Mouse (Mus musculus): Measurements from ENCODE around the gene D430041D05Rik.

D430041D05Rik gene

DNA sequence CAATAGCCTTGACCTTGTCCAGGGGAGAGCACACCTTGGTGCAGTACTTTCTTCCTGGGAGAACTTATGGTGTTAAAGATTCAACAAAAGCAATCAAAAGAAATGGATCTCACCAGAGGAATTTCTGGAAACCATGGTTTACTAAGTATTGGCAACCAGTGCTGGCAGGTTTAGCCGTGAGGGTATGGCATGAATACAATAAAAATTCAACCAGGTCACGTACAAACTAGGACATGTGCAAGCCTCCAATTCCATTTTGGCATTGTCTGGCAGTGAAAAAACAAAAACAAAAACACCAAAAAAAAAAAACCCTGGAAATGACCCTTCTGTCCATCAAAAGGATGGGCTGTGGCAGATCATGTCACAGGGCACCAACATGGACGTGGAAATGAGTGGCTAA, 256.9 kb downstream of the D430041D05Rik start:
- no peak for DNase-seq (ENCODE audit: low spot score in 2 of 2)

DNA sequence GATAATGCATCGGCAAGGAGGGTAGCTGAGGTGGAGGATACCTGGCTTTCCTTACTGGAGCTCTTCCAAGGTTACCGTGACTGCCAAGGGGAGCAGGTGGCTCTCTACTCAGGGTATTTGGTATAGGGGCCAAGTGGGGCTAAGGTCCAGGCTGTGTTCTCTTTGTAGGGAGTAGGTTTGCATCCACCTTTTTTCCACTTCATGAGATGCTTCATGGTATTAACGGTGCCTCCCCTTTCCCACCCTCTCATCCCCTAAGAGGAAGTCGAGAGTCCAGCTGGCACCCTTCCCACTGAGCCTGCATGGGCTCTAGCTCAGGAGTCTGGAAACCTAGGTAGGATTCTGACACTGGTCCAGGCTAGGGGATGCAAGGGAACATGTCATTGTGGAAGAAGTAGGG, 257.5 kb downstream of the D430041D05Rik start:
- DNase-seq (ENCODE audit: low spot score in 2 of 2): no peak

GRCm38 (mm10) chr2:104150608-104151397, 260.0 kb downstream of the D430041D05Rik start:
- DNase-seq (ENCODE audit: low spot score in 2 of 2): no peak

- DNase-seq (ENCODE audit: low spot score in 2 of 2): no peak
Measured at GRCm38 (mm10) chr2:104147910-104148561, 262.8 kb downstream of the D430041D05Rik start.

DNA sequence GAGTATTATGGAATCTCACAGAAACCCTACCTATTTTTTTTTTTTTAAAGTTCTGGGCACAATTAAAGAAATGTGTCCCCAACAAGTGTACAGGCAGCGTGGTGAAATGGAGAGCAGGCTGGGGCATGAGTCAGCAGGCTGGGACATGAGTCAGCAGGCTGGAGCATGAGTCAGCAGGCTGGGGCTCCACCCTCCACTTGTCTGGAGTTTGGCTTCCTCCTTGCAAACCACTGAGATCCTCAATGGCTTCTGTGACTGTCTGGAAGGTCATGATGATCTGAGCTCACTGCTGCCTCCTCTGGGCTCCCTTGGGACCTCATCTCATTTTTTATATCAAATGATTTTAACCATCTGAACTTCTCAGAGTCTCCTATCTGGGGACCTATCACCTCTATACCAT, 264.8 kb downstream of the D430041D05Rik start:
- no peak for DNase-seq (ENCODE audit: low spot score in 2 of 2)

GRCm38 (mm10) chr2:104144004-104144403, 266.8 kb downstream of the D430041D05Rik start:
- no peak for DNase-seq (ENCODE audit: low spot score in 2 of 2)

GRCm38 (mm10) chr2:104142140-104142539, 268.7 kb downstream of the D430041D05Rik start:
- DNase-seq (ENCODE audit: low spot score in 2 of 2): no peak

DNA sequence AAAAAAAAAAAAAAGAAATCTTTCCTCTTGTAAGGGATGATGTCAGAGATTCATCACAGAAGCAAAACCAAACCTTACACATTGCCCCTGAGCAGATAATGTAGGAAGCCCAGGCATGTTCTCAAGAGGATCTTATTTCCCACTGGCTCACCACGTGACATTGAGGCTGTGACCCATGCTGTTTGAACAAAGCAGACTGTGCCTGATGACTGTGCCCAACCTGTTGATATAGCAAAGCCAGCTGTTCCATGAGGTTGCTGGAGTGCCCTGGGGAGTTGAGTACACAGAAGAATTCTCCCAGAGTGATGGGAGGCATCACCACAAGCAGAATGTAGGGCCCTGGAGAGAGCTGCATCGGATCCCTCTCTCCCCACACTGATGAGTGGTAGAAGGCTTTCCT, 274.9 kb downstream of the D430041D05Rik start:
- no peak for DNase-seq (ENCODE audit: low spot score in 2 of 2)

GRCm38 (mm10) chr2:104134150-104135056, 276.4 kb downstream of the D430041D05Rik start:
- DNase-seq (ENCODE audit: low spot score in 2 of 2): peak; percentile 30 to 44

- DNase-seq (ENCODE audit: low spot score in 2 of 2): no peak
Measured at GRCm38 (mm10) chr2:104133042-104133810, 277.6 kb downstream of the D430041D05Rik start.

GRCm38 (mm10) chr2:104132266-104132859, 278.4 kb downstream of the D430041D05Rik start:
- no peak for DNase-seq (ENCODE audit: low spot score in 2 of 2)

DNA sequence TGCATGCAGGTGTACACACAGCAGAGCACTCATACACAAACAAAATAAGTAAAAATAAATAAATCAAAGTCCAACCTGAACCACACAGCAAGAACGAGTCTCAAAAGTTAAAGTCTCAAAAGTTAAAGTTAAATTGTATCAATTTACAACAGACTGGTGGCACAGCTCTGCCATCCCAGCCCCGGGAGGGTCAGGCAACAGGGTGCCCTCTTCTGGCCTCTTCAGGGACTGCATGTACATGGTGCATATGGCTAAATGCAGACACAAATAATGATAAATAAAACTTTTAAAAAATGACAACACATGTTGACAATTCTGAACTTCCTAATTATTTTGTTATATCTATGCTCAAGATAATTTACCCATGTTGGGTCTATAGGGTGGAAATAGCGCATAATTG, 279.8 kb downstream of the D430041D05Rik start:
- DNase-seq (ENCODE audit: low spot score in 2 of 2): no peak

- no peak for DNase-seq (ENCODE audit: low spot score in 2 of 2)
Measured at GRCm38 (mm10) chr2:104130165-104130564, 280.6 kb downstream of the D430041D05Rik start.

DNA sequence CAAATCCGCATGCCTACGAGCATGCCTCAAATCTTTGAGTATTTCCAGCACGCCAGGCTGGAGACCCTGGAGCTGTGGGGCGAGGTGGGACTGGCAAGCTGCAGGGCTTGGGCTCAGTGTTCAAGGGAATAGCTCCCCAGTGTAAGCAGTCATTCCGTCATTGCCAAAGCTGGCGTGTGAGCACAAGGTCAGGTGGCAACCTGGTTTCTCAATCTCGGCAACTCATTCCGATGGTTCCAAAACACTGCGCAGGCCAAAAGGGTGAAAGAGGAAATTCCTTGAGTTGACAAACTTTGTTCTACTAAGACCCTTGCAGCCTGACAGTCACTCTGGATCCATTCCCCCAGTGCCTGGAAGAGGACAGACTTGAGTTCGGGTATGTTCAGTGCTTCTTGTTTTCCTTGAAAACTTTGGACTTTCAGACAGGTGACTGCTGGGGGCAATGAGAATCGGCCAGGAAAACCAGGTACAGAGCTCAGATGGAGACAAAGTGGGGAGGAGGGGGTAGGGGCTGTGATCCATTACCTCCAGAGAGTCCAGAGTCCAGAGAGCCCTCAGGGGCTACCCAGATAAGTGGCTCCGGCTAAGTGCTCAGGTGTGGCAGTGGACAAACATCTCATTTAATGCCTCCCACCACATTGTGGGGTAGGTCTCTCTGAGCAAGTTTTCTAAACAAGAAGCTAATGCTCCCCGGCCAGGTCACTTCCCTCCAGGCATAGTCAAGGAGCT, 281.8 kb downstream of the D430041D05Rik start:
- no peak for DNase-seq (ENCODE audit: low spot score in 2 of 2)

DNA sequence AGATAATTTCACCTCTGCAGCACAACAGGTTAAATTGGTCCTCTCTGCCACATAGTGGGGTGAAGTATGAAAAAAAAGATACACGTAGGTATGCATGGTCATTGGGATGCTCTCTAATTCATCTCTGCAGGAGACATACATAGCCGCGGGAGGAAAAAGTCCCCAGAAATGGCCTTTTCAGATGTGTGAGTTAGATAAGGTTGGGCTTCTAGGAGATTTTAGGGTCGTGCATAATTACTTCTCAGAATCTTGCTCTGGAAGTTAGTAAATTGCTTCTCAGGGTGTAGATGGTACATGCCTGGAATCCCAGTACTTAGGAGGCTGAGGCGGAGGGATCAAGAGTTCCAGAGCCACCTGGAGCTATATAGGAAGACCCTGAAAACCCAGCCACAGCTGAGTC, 286.7 kb downstream of the D430041D05Rik start:
- no peak for DNase-seq (ENCODE audit: low spot score in 2 of 2)

- no peak for DNase-seq (ENCODE audit: low spot score in 2 of 2)
Measured at GRCm38 (mm10) chr2:104123540-104123939, 287.3 kb downstream of the D430041D05Rik start.

- peak; percentile 86 to 96 for DNase-seq (ENCODE audit: low spot score in 2 of 2)
Measured at GRCm38 (mm10) chr2:104122505-104123378, 288.1 kb downstream of the D430041D05Rik start, which contains the start of gene A930018P22Rik. Gene A930018P22Rik, plus strand, starts transcription at chr2:104122769.

GRCm38 (mm10) chr2:104121681-104122504, 288.9 kb downstream of the D430041D05Rik start:
- DNase-seq (ENCODE audit: low spot score in 2 of 2): no peak
